Mouse (Mus musculus): Measurements from ENCODE around the gene Asna1. TPM values are rescaled to one million over a fixed set of nuclear protein-coding genes. Genes with fewer than 3 reads are reported as not detected.

Asna1 gene
- polyA plus RNA-seq, 1 experiment from 2014 or later: 114 TPM

GRCm38 (mm10) chr8:85062603-85063002, 37.5 kb upstream of the Asna1 start:
- Histone ChIP-seq H3K27me3 (replicated peaks) (no peaks in the 10 kb centered on the region), H3K4me1 (replicated peaks) (peaks cover 8% of the 10 kb centered on the region; the same call in 1 of the 2 replicates), H3K9ac (no peak overlapping the region), H3K4me3 (no peak overlapping the region), H3K4me2 (no peak overlapping the region), H3K9me3 (replicated peaks) (no peaks in the 10 kb centered on the region), H3K27ac (ENCODE audit: poor library complexity, severe bottlenecking) (no peak overlapping the region), H3K36me3 (peaks cover 34% of the 10 kb centered on the region)
- no peak for ATAC-seq (ENCODE audit: insufficient number of reproducible peaks, low FRiP score)
- 92% methylated on average over 4 of the region's 4 CpGs for WGBS

GRCm38 (mm10) chr8:85059879-85060616, 35.0 kb upstream of the Asna1 start, which contains the start of gene Fbxw9:
Gene Fbxw9, plus strand, starts transcription at chr8:85060055.
- peak within 1 kb of the TSS; percentile 88 for H3K4me3 ChIP-seq
- H3K4me2 ChIP-seq: peak within 1 kb of the TSS; percentile 97
- WGBS: under 1% methylated on average over 52 of the region's 53 CpGs
- no peaks in the 10 kb centered on the region for H3K27me3 ChIP-seq (replicated peaks)
- no peak within 1 kb of the TSS for H3K27ac ChIP-seq (ENCODE audit: poor library complexity, severe bottlenecking)
- H3K36me3 ChIP-seq: peaks cover 34% of the 10 kb centered on the region
- no peaks in the 10 kb centered on the region for H3K9me3 ChIP-seq (replicated peaks)
- H3K4me1 ChIP-seq (replicated peaks): peaks cover 8% of the 10 kb centered on the region; the same call in 1 of the 2 replicates
- ATAC-seq (ENCODE audit: insufficient number of reproducible peaks, low FRiP score): peak; percentile 84
- H3K9ac ChIP-seq: peak within 1 kb of the TSS; percentile 78

GRCm38 (mm10) chr8:85057367-85057766, 32.3 kb upstream of the Asna1 start:
- no peaks in the 10 kb centered on the region for H3K27me3 ChIP-seq (replicated peaks)
- 85% methylated on average over 7 of the region's 7 CpGs for WGBS
- H3K4me3 ChIP-seq: no peak overlapping the region
- H3K36me3 ChIP-seq: peaks cover 56% of the 10 kb centered on the region
- peaks cover 8% of the 10 kb centered on the region; the same call in 1 of the 2 replicates for H3K4me1 ChIP-seq (replicated peaks)
- H3K27ac ChIP-seq (ENCODE audit: poor library complexity, severe bottlenecking): no peak overlapping the region
- H3K4me2 ChIP-seq: no peak overlapping the region
- H3K9ac ChIP-seq: no peak overlapping the region
- H3K9me3 ChIP-seq (replicated peaks): no peaks in the 10 kb centered on the region
- no peak for ATAC-seq (ENCODE audit: insufficient number of reproducible peaks, low FRiP score)

- 87% methylated on average over 6 of the region's 6 CpGs for WGBS
- H3K4me1 ChIP-seq (replicated peaks): peaks cover under 1% of the 10 kb centered on the region
- H3K27me3 ChIP-seq (replicated peaks): no peaks in the 10 kb centered on the region
- H3K9ac ChIP-seq: no peak overlapping the region
- no peak for ATAC-seq (ENCODE audit: insufficient number of reproducible peaks, low FRiP score)
- peaks cover 88% of the 10 kb centered on the region for H3K36me3 ChIP-seq
- H3K27ac ChIP-seq (ENCODE audit: poor library complexity, severe bottlenecking): no peak overlapping the region
- no peak overlapping the region for H3K4me2 ChIP-seq
- H3K4me3 ChIP-seq: no peak overlapping the region
- H3K9me3 ChIP-seq (replicated peaks): no peaks in the 10 kb centered on the region
These were observed 18.5 kb upstream of the Asna1 start for GRCm38 (mm10) chr8:85043619-85044018.

- H3K4me2 ChIP-seq: peak overlapping the region; percentile 91
- peak overlapping the region; percentile 92 for H3K4me3 ChIP-seq
- peak overlapping the region; percentile 95 for H3K9ac ChIP-seq
- peak overlapping the region; percentile 99 for H3K27ac ChIP-seq (ENCODE audit: poor library complexity, severe bottlenecking)
- WGBS: under 1% methylated on average over 56 of the region's 57 CpGs
- H3K9me3 ChIP-seq (replicated peaks): no peaks in the 10 kb centered on the region
- H3K4me1 ChIP-seq (replicated peaks): peaks cover 24% of the 10 kb centered on the region
- H3K36me3 ChIP-seq: peaks cover 42% of the 10 kb centered on the region
- no peak; the same call in 1 of the 2 replicates for ATAC-seq (ENCODE audit: insufficient number of reproducible peaks, low FRiP score)
- H3K27me3 ChIP-seq (replicated peaks): no peaks in the 10 kb centered on the region
These were observed 12.8 kb upstream of the Asna1 start for GRCm38 (mm10) chr8:85037681-85038531.

GRCm38 (mm10) chr8:85037366-85037680, 12.2 kb upstream of the Asna1 start:
- WGBS: 0% methylated on average over 14 of the region's 14 CpGs
- Histone ChIP-seq H3K27me3 (replicated peaks) (no peaks in the 10 kb centered on the region), H3K4me2 (peak overlapping the region; percentile 91), H3K36me3 (peaks cover 43% of the 10 kb centered on the region), H3K27ac (ENCODE audit: poor library complexity, severe bottlenecking) (peak overlapping the region; percentile 99), H3K9me3 (replicated peaks) (no peaks in the 10 kb centered on the region), H3K4me3 (peak overlapping the region; percentile 92), H3K4me1 (replicated peaks) (peaks cover 24% of the 10 kb centered on the region), H3K9ac (peak overlapping the region; percentile 95)
- peak; percentile 48 for ATAC-seq (ENCODE audit: insufficient number of reproducible peaks, low FRiP score)

GRCm38 (mm10) chr8:85036718-85037365, 11.8 kb upstream of the Asna1 start, which contains the start of gene Tnpo2:
Gene Tnpo2, plus strand, starts transcription at chr8:85036915.
- peak within 1 kb of the TSS; percentile 92 for H3K4me3 ChIP-seq
- H3K4me2 ChIP-seq: peak within 1 kb of the TSS; percentile 92
- H3K4me1 ChIP-seq (replicated peaks): peaks cover 24% of the 10 kb centered on the region
- WGBS: under 1% methylated on average over 59 of the region's 59 CpGs
- H3K9ac ChIP-seq: peak within 1 kb of the TSS; percentile 95
- ATAC-seq (ENCODE audit: insufficient number of reproducible peaks, low FRiP score): peak; percentile 94
- peaks cover 43% of the 10 kb centered on the region for H3K36me3 ChIP-seq
- H3K27me3 ChIP-seq (replicated peaks): no peaks in the 10 kb centered on the region
- peak within 1 kb of the TSS; percentile 99 for H3K27ac ChIP-seq (ENCODE audit: poor library complexity, severe bottlenecking)
- no peaks in the 10 kb centered on the region for H3K9me3 ChIP-seq (replicated peaks)

GRCm38 (mm10) chr8:85036381-85036717, 11.3 kb upstream of the Asna1 start:
- H3K27ac ChIP-seq (ENCODE audit: poor library complexity, severe bottlenecking): peak overlapping the region; percentile 72
- H3K36me3 ChIP-seq: peaks cover 43% of the 10 kb centered on the region
- H3K9ac ChIP-seq: peak overlapping the region; percentile 73
- no peaks in the 10 kb centered on the region for H3K9me3 ChIP-seq (replicated peaks)
- peak overlapping the region; percentile 92 for H3K4me2 ChIP-seq
- peak overlapping the region; percentile 92 for H3K4me3 ChIP-seq
- peaks cover 24% of the 10 kb centered on the region for H3K4me1 ChIP-seq (replicated peaks)
- no peaks in the 10 kb centered on the region for H3K27me3 ChIP-seq (replicated peaks)
- peak; percentile 9 for ATAC-seq (ENCODE audit: insufficient number of reproducible peaks, low FRiP score)
- WGBS: 0% methylated on average over 9 of the region's 9 CpGs

GRCm38 (mm10) chr8:85035728-85036310, 10.7 kb upstream of the Asna1 start:
- ATAC-seq (ENCODE audit: insufficient number of reproducible peaks, low FRiP score): no peak
- WGBS: under 1% methylated on average over 15 of the region's 15 CpGs

GRCm38 (mm10) chr8:85035165-85035727, 10.2 kb upstream of the Asna1 start:
- H3K4me2 ChIP-seq: peak overlapping the region; percentile 92
- H3K27me3 ChIP-seq (replicated peaks): no peaks in the 10 kb centered on the region
- peak overlapping the region; percentile 72 for H3K27ac ChIP-seq (ENCODE audit: poor library complexity, severe bottlenecking)
- no peaks in the 10 kb centered on the region for H3K9me3 ChIP-seq (replicated peaks)
- H3K4me3 ChIP-seq: peak overlapping the region; percentile 92
- peaks cover 41% of the 10 kb centered on the region for H3K36me3 ChIP-seq
- no peak for ATAC-seq (ENCODE audit: insufficient number of reproducible peaks, low FRiP score)
- peak overlapping the region; percentile 73 for H3K9ac ChIP-seq
- peaks cover 24% of the 10 kb centered on the region for H3K4me1 ChIP-seq (replicated peaks)
- 4% methylated on average over 12 of the region's 12 CpGs for WGBS

More at GRCm38 (mm10) chr8:85035728-85036310, 10.7 kb upstream of the Asna1 start:
- Histone ChIP-seq H3K4me3 (peak overlapping the region; percentile 92), H3K9ac (peak overlapping the region; percentile 73), H3K4me1 (replicated peaks) (peaks cover 24% of the 10 kb centered on the region), H3K27me3 (replicated peaks) (no peaks in the 10 kb centered on the region), H3K9me3 (replicated peaks) (no peaks in the 10 kb centered on the region), H3K36me3 (peaks cover 42% of the 10 kb centered on the region), H3K27ac (ENCODE audit: poor library complexity, severe bottlenecking) (peak overlapping the region; percentile 72), H3K4me2 (peak overlapping the region; percentile 92)

All from heart, embryonic 12.5 days (tissue).